Mouse (Mus musculus) Patski (cell line): ENCODE data around the gene Zfp365. TPM values are rescaled to one million over a fixed set of nuclear protein-coding genes. Genes with fewer than 3 reads are reported as not detected.

Source experiments
- ATAC-seq: fragments of 100-300 bp; one replicate; pipeline ENCODE4 v1.8.0; 2021
- CTCF ChIA-PET: fragments of 350-600 bp; sonication (Branson Sonifier 250); formaldehyde crosslinking; loops from one replicate; lab custom pipeline; 2022; ENCODE audit warnings: inconsistent platforms; lab: Charles Lee
- POLR2A ChIA-PET: fragments of 350-600 bp; sonication (Branson Sonifier 250); formaldehyde crosslinking; loops from one replicate; lab custom pipeline; 2022; ENCODE audit warnings: antibody characterized with exemption, inconsistent platforms; lab: Charles Lee
- DNase-seq: peaks from one replicate; pipeline ENCODE4 v3.0.0-alpha.2; 2011; ENCODE audit warnings: low read depth, low spot score
- H3K27me3 ChIP-seq: fragments of 371-371 bp; one replicate; pipeline ENCODE4 v1.5.1; 2021
- CTCF ChIP-seq: fragments of 100-300 bp; IDR thresholded peaks from one replicate; pipeline ENCODE4 v1.5.1; 2021
- in situ Hi-C: fragments of 300-500 bp; cut with MboI; formaldehyde crosslinking; loops from 3 replicates; pipeline ENCODE4 v1.11.1; 2018; ENCODE audit warnings: low pct_unique_long_range_greater_than_20kb, mixed read lengths
- polyA plus RNA-seq: library from polyadenylated mRNA; unstranded; gene quantifications from one replicate; pipeline ENCODE4 v1.2.3, GENCODE M21; 2021

The Zfp365 gene
- polyA plus RNA-seq, 1 experiment from 2014 or later, result 1.1 TPM

DNA sequence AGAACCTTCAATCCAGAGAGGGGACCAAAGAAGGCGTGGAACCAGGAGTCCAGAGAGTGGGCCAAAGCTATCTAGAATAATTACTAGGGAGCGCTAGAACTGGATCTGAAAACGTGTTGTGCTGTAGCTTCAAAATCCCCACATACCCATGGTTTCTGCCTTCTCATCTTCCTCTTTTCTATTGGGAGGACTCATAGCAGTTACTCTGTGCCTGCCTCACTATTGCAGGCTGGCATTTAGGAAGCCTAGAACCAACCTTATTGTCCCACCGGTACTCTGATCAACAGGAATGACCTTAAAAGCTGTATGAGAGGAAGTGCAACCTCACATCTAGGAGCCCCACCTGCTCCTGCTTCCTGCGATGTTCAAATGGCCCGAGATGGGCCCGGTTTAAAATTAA lies 16.1 kb upstream of the Zfp365 start:
- CTCF ChIA-PET, result interaction anchor here (1.6 to 1.9 kb wide), 2 partner anchors 13 to 16 kb away, joined by 3 to 6 read pairs; partner anchors contain the start of gene Zfp365
- no peak for DNase-seq
- no peak for ATAC-seq
- no peak for TF ChIP-seq CTCF
- POLR2A ChIA-PET, result no interaction called here
- no peaks in the 10 kb centered on the region for H3K27me3 ChIP-seq
- in situ Hi-C loops, result no loop called here

GRCm38 (mm10) chr10:67927718-67928455 lies 15.4 kb upstream of the Zfp365 start:
- DNase-seq (no peak), ATAC-seq (no peak)
- ChIA-PET POLR2A (no interaction called here), CTCF (interaction anchor here (1.6 to 1.9 kb wide), 2 partner anchors 12 to 15 kb away, joined by 3 to 6 read pairs; partner anchors contain the start of gene Zfp365)
- H3K27me3 ChIP-seq, result no peaks in the 10 kb centered on the region
- TF ChIP-seq CTCF, result no peak
- in situ Hi-C loops, result no loop called here

- CTCF ChIA-PET, result no interaction called here
- POLR2A ChIA-PET, result interaction anchor here (1.0 kb wide), 1 partner anchor 184 kb away, joined by 3 read pairs; no protein-coding TSS in a partner anchor
- ATAC-seq, result no peak
- in situ Hi-C loops, result no loop called here
- H3K27me3 ChIP-seq, result no peaks in the 10 kb centered on the region
- DNase-seq, result no peak
- TF ChIP-seq CTCF, result peak; percentile 31
These were observed 11.6 kb upstream of the Zfp365 start for GRCm38 (mm10) chr10:67924030-67924429.

DNA sequence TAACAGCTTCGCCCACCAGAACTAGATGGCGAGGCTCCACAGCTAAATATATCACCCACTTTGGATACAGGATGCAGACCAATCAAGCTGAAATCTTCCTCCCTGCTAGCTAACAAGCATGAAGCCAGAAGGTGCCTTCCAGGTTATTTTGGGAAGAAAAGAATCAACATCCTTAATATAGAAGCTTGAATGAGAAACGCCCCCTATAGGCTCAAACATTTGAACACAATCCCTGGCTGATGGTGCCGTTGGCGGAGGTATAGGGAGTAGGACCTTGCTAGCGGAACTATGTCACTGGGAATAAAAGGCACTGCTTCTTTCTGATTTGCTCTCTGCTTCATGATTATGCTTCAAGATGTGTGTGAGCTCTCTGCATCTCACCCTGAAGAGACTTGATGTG lies 9.3 kb upstream of the Zfp365 start:
- in situ Hi-C loops, result no loop called here
- CTCF ChIA-PET, result interaction anchor here (1.1 kb wide), 1 partner anchor 10 kb away, joined by 3 read pairs; no protein-coding TSS in a partner anchor
- ATAC-seq, result no peak
- no peak for TF ChIP-seq CTCF
- DNase-seq, result no peak
- POLR2A ChIA-PET, result no interaction called here
- no peaks in the 10 kb centered on the region for H3K27me3 ChIP-seq

- ATAC-seq, result no peak
- in situ Hi-C loops, result no loop called here
- POLR2A ChIA-PET, result interaction anchor here (0.6 kb wide), 1 partner anchor 48 kb away, joined by 3 read pairs; no protein-coding TSS in a partner anchor
These were observed 7.2 kb upstream of the Zfp365 start for GRCm38 (mm10) chr10:67919706-67920105.

GRCm38 (mm10) chr10:67918194-67918899 lies 5.9 kb upstream of the Zfp365 start:
- no peak for TF ChIP-seq CTCF
- POLR2A ChIA-PET, result no interaction called here
- in situ Hi-C loops, result no loop called here
- CTCF ChIA-PET, result interaction anchor here (1.5 kb wide), 1 partner anchor 28 kb away, joined by 6 read pairs; no protein-coding TSS in a partner anchor
- DNase-seq (no peak), ATAC-seq (no peak)
- H3K27me3 ChIP-seq, result no peaks in the 10 kb centered on the region

More at GRCm38 (mm10) chr10:67919706-67920105, 7.2 kb upstream of the Zfp365 start:
- CTCF ChIA-PET, result interaction anchor here (1.5 kb wide), 1 partner anchor 27 kb away, joined by 6 read pairs; no protein-coding TSS in a partner anchor
- DNase-seq, result no peak
- no peak for TF ChIP-seq CTCF
- no peaks in the 10 kb centered on the region for H3K27me3 ChIP-seq

DNA sequence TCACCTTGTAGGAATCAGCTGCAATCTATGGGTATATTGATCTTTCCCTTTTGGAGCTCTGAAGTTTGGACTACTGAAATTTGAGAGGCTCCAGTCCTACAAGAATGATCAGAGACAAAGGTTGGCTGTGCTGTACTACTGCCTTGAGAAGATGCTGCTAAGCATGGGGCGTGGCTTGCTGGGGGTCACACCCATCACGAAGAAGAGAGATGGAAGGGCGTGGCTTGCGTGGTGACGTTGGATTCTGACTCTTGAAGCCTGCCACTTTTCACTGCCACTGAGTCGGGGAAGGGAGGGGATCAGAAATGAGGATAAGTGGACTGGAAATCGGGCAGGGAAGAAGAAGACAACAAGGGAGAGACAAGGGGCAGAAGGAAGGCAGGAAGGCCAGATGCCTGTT lies 4.9 kb upstream of the Zfp365 start:
- ChIA-PET CTCF (no interaction called here), POLR2A (no interaction called here)
- in situ Hi-C loops, result no loop called here
- no peak for DNase-seq
- no peak for TF ChIP-seq CTCF
- ATAC-seq, result no peak
- no peaks in the 10 kb centered on the region for H3K27me3 ChIP-seq

GRCm38 (mm10) chr10:67911447-67912336 lies 770 bp downstream of the Zfp365 start:
- no peaks in the 10 kb centered on the region for H3K27me3 ChIP-seq
- in situ Hi-C loops, result no loop called here
- CTCF ChIA-PET, result interaction anchor here (1.9 kb wide), 1 partner anchor 17 kb away, joined by 6 read pairs; no protein-coding TSS in a partner anchor
- DNase-seq (no peak), ATAC-seq (no peak)
- POLR2A ChIA-PET, result interaction anchor here (0.5 kb wide), 1 partner anchor 19 kb away, joined by 3 read pairs; no protein-coding TSS in a partner anchor
- no peak for TF ChIP-seq CTCF

GRCm38 (mm10) chr10:67907931-67908330 lies 4.5 kb downstream of the Zfp365 start:
- ATAC-seq (no peak), DNase-seq (no peak)
- in situ Hi-C loops, result no loop called here
- H3K27me3 ChIP-seq, result no peaks in the 10 kb centered on the region
- ChIA-PET POLR2A (no interaction called here), CTCF (no interaction called here)
- TF ChIP-seq CTCF, result no peak

GRCm38 (mm10) chr10:67906926-67907325 lies 5.5 kb downstream of the Zfp365 start:
- ChIA-PET CTCF (no interaction called here), POLR2A (no interaction called here)
- no peak for TF ChIP-seq CTCF
- DNase-seq, result no peak
- in situ Hi-C loops, result no loop called here
- H3K27me3 ChIP-seq, result no peaks in the 10 kb centered on the region
- no peak for ATAC-seq
